Mouse (Mus musculus) G1E-ER4 (cell line): Measurements from ENCODE around the gene Kat7. TPM values are rescaled to one million over a fixed set of nuclear protein-coding genes. Genes with fewer than 3 reads are reported as not detected.

Experiments
- GATA1 ChIP-seq: IDR thresholded peaks from one replicate; pipeline ENCODE4 v1.8.0; 2012; ENCODE audit warnings: low read length, inconsistent platforms
- polyA plus RNA-seq: library from polyadenylated mRNA; stranded (reverse); fragments of >175 nt; gene quantifications from 2 replicates; pipeline ENCODE4 v1.2.3, GENCODE M21; 2012

Gene Kat7
- polyA plus RNA-seq, 1 experiment, result 37.6 TPM

GRCm38 (mm10) chr11:95310648-95311424 is 790 bp upstream of the Kat7 start:
- no peak for TF ChIP-seq GATA1

GRCm38 (mm10) chr11:95309510-95310006 is 488 bp downstream of the Kat7 start:
- TF ChIP-seq GATA1, result no peak

GRCm38 (mm10) chr11:95307526-95307925 is 2.5 kb downstream of the Kat7 start:
- no peak for TF ChIP-seq GATA1

GRCm38 (mm10) chr11:95305600-95305999 is 4.4 kb downstream of the Kat7 start:
- no peak for TF ChIP-seq GATA1

GRCm38 (mm10) chr11:95301772-95302171 is 8.3 kb downstream of the Kat7 start:
- TF ChIP-seq GATA1, result no peak

GRCm38 (mm10) chr11:95299886-95300285 is 10.2 kb downstream of the Kat7 start:
- no peak for TF ChIP-seq GATA1

GRCm38 (mm10) chr11:95298146-95298545 is 11.9 kb downstream of the Kat7 start:
- no peak for TF ChIP-seq GATA1

GRCm38 (mm10) chr11:95295736-95296135 is 14.3 kb downstream of the Kat7 start:
- TF ChIP-seq GATA1, result no peak

GRCm38 (mm10) chr11:95293017-95293624 is 16.9 kb downstream of the Kat7 start:
- no peak for TF ChIP-seq GATA1

- TF ChIP-seq GATA1, result no peak
These were observed 18.0 kb downstream of the Kat7 start for GRCm38 (mm10) chr11:95291998-95292397.

GRCm38 (mm10) chr11:95282331-95282730 is 27.7 kb downstream of the Kat7 start:
- TF ChIP-seq GATA1, result no peak

- TF ChIP-seq GATA1, result no peak
These were observed 30.9 kb downstream of the Kat7 start for GRCm38 (mm10) chr11:95279061-95279659.

GRCm38 (mm10) chr11:95276056-95276455 is 34.0 kb downstream of the Kat7 start:
- no peak for TF ChIP-seq GATA1

- TF ChIP-seq GATA1, result no peak
These were observed 35.4 kb downstream of the Kat7 start for GRCm38 (mm10) chr11:95274613-95275012.

- TF ChIP-seq GATA1, result no peak
These were observed 36.4 kb downstream of the Kat7 start for GRCm38 (mm10) chr11:95273661-95274060.

GRCm38 (mm10) chr11:95266540-95267245 is 43.4 kb downstream of the Kat7 start:
- no peak for TF ChIP-seq GATA1
